In the genomic region with DNA sequence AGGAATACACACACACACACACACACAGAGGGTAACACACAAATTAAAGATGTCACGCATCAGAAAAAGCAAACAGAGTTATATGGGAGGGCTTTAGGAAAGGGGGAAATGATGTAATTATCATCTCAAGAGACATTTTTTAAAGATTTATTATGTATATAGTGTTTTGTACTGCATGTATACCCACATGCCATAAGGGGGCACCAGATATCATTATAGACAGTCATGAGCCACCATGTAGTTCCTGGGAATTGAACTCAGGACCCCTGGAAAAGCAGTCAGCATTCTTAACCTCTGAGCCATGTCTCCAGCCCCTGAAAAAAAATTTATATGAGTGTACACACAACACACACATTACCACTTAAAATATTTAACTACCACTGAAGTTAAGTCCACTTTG, we compare ENCODE assay signal across 16 mouse cellular contexts. TPM values are rescaled to one million over a fixed set of nuclear protein-coding genes. Genes with fewer than 3 reads are reported as not detected.
A peak's percentile ranks its signal among the peaks of the same experiment; 100 is the strongest.
DNase-seq lines count a peak whose midpoint lies in the region; ATAC-seq and TF ChIP-seq lines count a peak whose summit lies in the region.
"Had no signal": no experiment of that assay in that cellular context is flagged by ENCODE, and none has a peak within 500 bp of the region (broad histone marks: within the 10 kb centered on the region; RNA-seq: fewer than 3 reads in every experiment).

No protein-coding gene starts in this region.

- no peak overlapping the region for H3K4me3 ChIP-seq in intestine, postnatal 0 days (ENCODE audit: low read depth, low read length)
- H3K4me3 ChIP-seq in intestine, embryonic 15.5 days (replicated peaks): no peak overlapping the region
- H3K4me3 ChIP-seq: embryonic facial prominence, embryonic 15.5 days; forebrain, embryonic 15.5 days; limb, embryonic 15.5 days had no signal

- H3K36me3 ChIP-seq in intestine, postnatal 0 days (ENCODE audit: control insufficient read depth, insufficient read depth): peaks cover 5% of the 10 kb centered on the region
- H3K36me3 ChIP-seq in intestine, embryonic 15.5 days: 0 out of 2 replicates have a peak, but pooled peaks cover 3% of the 10 kb centered on the region

- no peak overlapping the region for H3K27ac ChIP-seq in intestine, postnatal 0 days (ENCODE audit: low read depth, low read length)
- H3K27ac ChIP-seq in intestine, embryonic 15.5 days: no peak overlapping the region
- H3K27ac ChIP-seq: embryonic facial prominence, embryonic 15.5 days; forebrain, embryonic 15.5 days; limb, embryonic 15.5 days had no signal

- no peaks in the 10 kb centered on the region for H3K27me3 ChIP-seq in intestine, postnatal 0 days (replicated peaks; ENCODE audit: control insufficient read depth, insufficient read depth, low read length)
- H3K27me3 ChIP-seq in intestine, embryonic 15.5 days (replicated peaks): no peaks in the 10 kb centered on the region
- H3K27me3 ChIP-seq: embryonic facial prominence, embryonic 15.5 days; forebrain, embryonic 15.5 days; limb, embryonic 15.5 days had no signal

- H3K4me2 ChIP-seq in intestine, postnatal 0 days (replicated peaks; ENCODE audit: low read depth): no peak overlapping the region
- H3K4me2 ChIP-seq in intestine, embryonic 15.5 days (replicated peaks): no peak overlapping the region
- H3K4me2 ChIP-seq: embryonic facial prominence, embryonic 15.5 days; forebrain, embryonic 15.5 days; limb, embryonic 15.5 days had no signal

- H3K4me1 ChIP-seq in intestine, postnatal 0 days (replicated peaks; ENCODE audit: control insufficient read depth, insufficient read depth, low read length): no peaks in the 10 kb centered on the region
- H3K4me1 ChIP-seq in intestine, embryonic 15.5 days (replicated peaks): no peaks in the 10 kb centered on the region
- H3K4me1 ChIP-seq: embryonic facial prominence, embryonic 15.5 days; forebrain, embryonic 15.5 days; limb, embryonic 15.5 days had no signal

- no peak for DNase-seq in frontal cortex, adult 2 months (ENCODE audit: extremely low spot score in 1 of 2, low spot score in 1 of 2)
- peak; percentile 64 for DNase-seq in 416B (ENCODE audit: low read depth)
- DNase-seq in R1 (ENCODE audit: low read depth, low spot score): peak; percentile 12
- no peak for DNase-seq in testis, postnatal 14 days (ENCODE audit: low spot score)
- DNase-seq in embryo, embryonic 10.5 days (ENCODE audit: low spot score): no peak
- DNase-seq: adrenal gland, postnatal 10 days; B cell, adult 2 months; gastrocnemius, postnatal 36 days; kidney, postnatal 4 days had no signal

- H3K9ac ChIP-seq in intestine, postnatal 0 days (ENCODE audit: low read depth, low read length): no peak overlapping the region
- H3K9ac ChIP-seq in intestine, embryonic 15.5 days: no peak overlapping the region
- H3K9ac ChIP-seq: embryonic facial prominence, embryonic 15.5 days; forebrain, embryonic 15.5 days; limb, embryonic 15.5 days had no signal

- 0 out of 2 replicates have a peak, but pooled peaks have one; percentile 39 for ATAC-seq in frontal cortex, adult (ENCODE audit: low TSS enrichment)
- ATAC-seq in intestine, postnatal 0 days: no peak
- no peak for ATAC-seq in intestine, embryonic 15.5 days
- ATAC-seq: forebrain, embryonic 15.5 days; intestine, embryonic 16.5 days had no signal

- peak; percentile 29; the same call in 1 of the 2 replicates for TF ChIP-seq CTCF in intestine, postnatal 0 days (IDR thresholded peaks at IDR 0.05; ENCODE audit: low read depth)

- 89% methylated on average over 1 of the region's 1 CpGs for WGBS in intestine, postnatal 0 days
- WGBS in intestine, embryonic 15.5 days: 83% methylated on average over 1 of the region's 1 CpGs

- H3K9me3 ChIP-seq in intestine, postnatal 0 days (ENCODE audit: control insufficient read depth): no peaks in the 10 kb centered on the region
- H3K9me3 ChIP-seq in intestine, embryonic 15.5 days: no peaks in the 10 kb centered on the region
- H3K9me3 ChIP-seq: embryonic facial prominence, embryonic 15.5 days; forebrain, embryonic 15.5 days; limb, embryonic 15.5 days had no signal

RNA-seq across cellular contexts. Expression of gene Fgfr1op2, which starts 32.4 kb away (rescaled TPM):
- 74.8 and 75.5 TPM in 2 replicates for polyA plus RNA-seq in frontal cortex, adult 2 months (2012; rRNA removed)
- 75.1 and 78.8 TPM in 2 replicates for polyA plus RNA-seq in intestine, postnatal 0 days (2015; fragmentation: Nextera tagmentation; extraction: Ambion mirVana)
- 89.5 and 91.2 TPM in 2 replicates for polyA plus RNA-seq in intestine, embryonic 15.5 days (2015; fragmentation: Nextera tagmentation; extraction: Ambion mirVana)

RNA-seq across cellular contexts. Expression of gene Ints13, which starts 33.0 kb away (rescaled TPM):
- 83.2 and 87.5 TPM in 2 replicates for polyA plus RNA-seq in frontal cortex, adult 2 months (2012; rRNA removed)
- 15.7 and 16.1 TPM in 2 replicates for polyA plus RNA-seq in intestine, postnatal 0 days (2015; fragmentation: Nextera tagmentation; extraction: Ambion mirVana)
- polyA plus RNA-seq in intestine, embryonic 15.5 days (2015; fragmentation: Nextera tagmentation; extraction: Ambion mirVana): 55.0 and 59.7 TPM in 2 replicates

RNA-seq across cellular contexts. Expression of gene Itpr2, which starts 42.6 kb away (rescaled TPM):
- 7.8 and 8.5 TPM in 2 replicates for polyA plus RNA-seq in frontal cortex, adult 2 months (2012; rRNA removed)
- 6.3 and 8.6 TPM in 2 replicates for polyA plus RNA-seq in intestine, postnatal 0 days (2015; fragmentation: Nextera tagmentation; extraction: Ambion mirVana)
- polyA plus RNA-seq in intestine, embryonic 15.5 days (2015; fragmentation: Nextera tagmentation; extraction: Ambion mirVana): 8.8 and 10.0 TPM in 2 replicates

Comparison
In these comparisons a context has a peak if more than half of its experiments do, and no peak if none do; other contexts are left out.
1. DNase-seq: peak in 416B (single experiment) and R1 (single experiment); none in frontal cortex, adult 2 months (0 of 2), testis, postnatal 14 days (single experiment) and embryo, embryonic 10.5 days (single experiment).